Mouse (Mus musculus) myocyte (in vitro differentiated cells): ENCODE measurements around the gene Dlx2.

Experiments
- E2F4 ChIP-seq: IDR thresholded peaks from one replicate; pipeline ENCODE4 v1.6.1; 2011; ENCODE audit warnings: mild to moderate bottlenecking, control low read depth, moderate library complexity; ENCODE audit not compliant: insufficient read depth
- MAX ChIP-seq: IDR thresholded peaks from one replicate; pipeline ENCODE4 v1.6.1; 2011; ENCODE audit warnings: low read depth, mild to moderate bottlenecking, control low read depth
- MYOD1 ChIP-seq, 3 experiments: IDR thresholded peaks; one replicate each; pipeline ENCODE4 v1.6.1; 2011; ENCODE audit warnings: control low read depth in 2 of 3, low read depth in 2 of 3, mild to moderate bottlenecking in 2 of 3, moderate library complexity in 1 of 3; ENCODE audit not compliant: insufficient read length in 2 of 3, control insufficient read depth in 1 of 3
- POLR2A ChIP-seq: IDR thresholded peaks from one replicate; pipeline ENCODE4 v1.6.1; 2011; ENCODE audit warnings: low read depth, mild to moderate bottlenecking, control low read depth, moderate library complexity; ENCODE audit not compliant: insufficient read length
- POLR2AphosphoS2 ChIP-seq: IDR thresholded peaks from one replicate; pipeline ENCODE4 v1.6.1; 2011; ENCODE audit warnings: low read depth, control low read depth; ENCODE audit not compliant: insufficient read length

DNA sequence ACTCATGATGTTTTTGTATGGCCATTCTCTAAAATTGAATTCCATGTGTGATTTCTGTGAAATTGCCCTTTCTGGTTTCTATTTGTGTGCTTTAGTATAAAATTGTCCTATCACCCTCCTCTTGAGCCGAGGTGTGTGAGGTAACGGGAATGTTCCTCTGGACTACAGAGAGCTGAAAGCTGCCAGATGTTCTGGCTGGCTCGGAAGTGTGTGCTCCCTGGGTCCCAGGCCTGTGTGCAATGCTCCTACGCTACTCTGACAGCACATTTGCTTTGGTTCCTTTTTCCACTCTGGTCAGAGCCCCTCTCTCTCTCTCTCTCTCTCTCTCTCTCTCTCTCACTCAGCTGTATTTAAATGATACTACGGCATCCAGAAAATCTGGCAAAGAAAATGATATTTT lies 49.4 kb downstream of the Dlx2 start:
- no peak for TF ChIP-seq POLR2AphosphoS2
- no peak for TF ChIP-seq MYOD1 (IDR thresholded peaks at IDR 0.05; ENCODE audit: control insufficient read depth in 1 of 3, insufficient read length in 2 of 3, low read depth in 2 of 3)
- no peak for TF ChIP-seq MAX
- TF ChIP-seq POLR2A, result no peak
- no peak for TF ChIP-seq E2F4
